Mouse (Mus musculus) liver, adult 2 months (tissue): ENCODE measurements around the gene Nfasc. TPM values are rescaled to one million over a fixed set of nuclear protein-coding genes. Genes with fewer than 3 reads are reported as not detected.
A peak's percentile ranks its signal among the peaks of the same experiment; 100 is the strongest.

Experiments used
- DNase-seq: peaks from one replicate; pipeline ENCODE4 v3.0.0-alpha.2; 2011; ENCODE audit warnings: low read depth, low spot score; ENCODE audit errors: extremely low read depth
- H3K27ac ChIP-seq: fragments of 200-500 bp; replicated peaks from 2 replicates; pipeline ENCODE4 v1.5.1; 2012; ENCODE audit warnings: low read depth, mild to moderate bottlenecking, control low read depth, inconsistent platforms, low read length; ENCODE audit not compliant: insufficient read depth
- H3K27me3 ChIP-seq: fragments of 200-500 bp; 2 replicates; pipeline ENCODE4 v1.6.1; 2012; ENCODE audit warnings: mild to moderate bottlenecking, moderate library complexity, low read length, inconsistent platforms; ENCODE audit not compliant: control insufficient read depth, insufficient read depth
- H3K36me3 ChIP-seq: fragments of 200-500 bp; 2 replicates; pipeline ENCODE4 v1.6.1; 2012; ENCODE audit warnings: low read length, inconsistent platforms; ENCODE audit not compliant: control insufficient read depth, insufficient read depth
- H3K4me1 ChIP-seq: fragments of 200-500 bp; 2 replicates; pipeline ENCODE4 v1.6.1; 2011; ENCODE audit warnings: low read length; ENCODE audit not compliant: control insufficient read depth, insufficient read depth
- H3K4me3 ChIP-seq: fragments of 200-500 bp; 2 replicates; pipeline ENCODE4 v1.5.1; 2011; ENCODE audit warnings: low read depth, mild to moderate bottlenecking, control low read depth, low read length, moderate library complexity; ENCODE audit not compliant: insufficient read depth
- H3K79me2 ChIP-seq: fragments of 200-500 bp; 2 replicates; pipeline ENCODE4 v1.6.1; 2012; ENCODE audit warnings: inconsistent platforms, mild to moderate bottlenecking, low read length, moderate library complexity; ENCODE audit not compliant: control insufficient read depth, insufficient read depth
- H3K9ac ChIP-seq: fragments of 200-500 bp; 2 replicates; pipeline ENCODE4 v1.6.1; 2012; ENCODE audit warnings: low read depth, mild to moderate bottlenecking, control low read depth, inconsistent platforms, low read length
- CTCF ChIP-seq: fragments of 200-500 bp; IDR thresholded peaks from 2 replicates; pipeline ENCODE4 v1.5.1; 2011; ENCODE audit warnings: low read depth, low read length, control low read depth
- POLR2A ChIP-seq: fragments of 200-500 bp; IDR thresholded peaks from 2 replicates; pipeline ENCODE4 v1.6.1; 2011; ENCODE audit warnings: low read length, control low read depth; ENCODE audit not compliant: insufficient read depth; ENCODE audit errors: extremely low read depth
- WGBS: fragments of 180-500 bp; shearing (Covaris S2); methylation state at CpG from one replicate; pipeline ENCODE4 v1.1.7; 2018; 5-methylcytosine and 5-hydroxymethylcytosine counted together
- polyA plus RNA-seq: library from polyadenylated mRNA; depleted of rRNA; stranded (reverse); fragments of >200 nt; gene quantifications from 2 replicates; pipeline ENCODE4 v1.2.3, GENCODE M21; 2012
- total RNA-seq: library from RNA; depleted of rRNA; stranded (reverse); fragments of >200 nt; gene quantifications from 2 replicates; pipeline ENCODE4 v1.2.3, GENCODE M21; 2014

The Nfasc gene
- total and polyA plus RNA-seq, 2 experiments: 0.09 to 0.11 TPM

DNA sequence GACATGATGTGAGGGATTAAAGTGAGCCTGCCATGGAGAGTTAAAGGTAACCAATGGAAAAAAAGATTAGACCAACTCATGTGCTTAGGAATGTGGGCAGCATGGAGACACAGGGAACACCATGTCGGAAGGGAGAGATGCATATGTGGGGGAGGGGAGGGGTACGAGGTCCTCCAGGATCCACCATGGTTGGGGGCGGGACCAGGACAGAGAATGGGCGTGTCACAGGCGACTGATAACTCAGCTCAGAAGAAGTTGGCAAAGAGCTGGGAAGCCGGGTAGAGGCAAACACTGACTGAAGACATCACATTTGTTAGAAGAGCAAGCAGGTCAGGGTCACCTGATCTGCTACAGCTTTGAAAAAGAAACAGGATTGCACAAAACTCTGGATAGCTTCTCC lies 176.7 kb downstream of the Nfasc start:
- Histone ChIP-seq H3K79me2 (no peaks in the 10 kb centered on the region), H3K27ac (no peak overlapping the region), H3K4me1 (no peaks in the 10 kb centered on the region), H3K27me3 (no peaks in the 10 kb centered on the region), H3K9ac (no peak overlapping the region), H3K4me3 (no peak overlapping the region), H3K36me3 (no peaks in the 10 kb centered on the region)
- TF ChIP-seq POLR2A (no peak), CTCF (no peak)
- DNase-seq: no peak
- WGBS: 29% methylated on average over 6 of the region's 6 CpGs

DNA sequence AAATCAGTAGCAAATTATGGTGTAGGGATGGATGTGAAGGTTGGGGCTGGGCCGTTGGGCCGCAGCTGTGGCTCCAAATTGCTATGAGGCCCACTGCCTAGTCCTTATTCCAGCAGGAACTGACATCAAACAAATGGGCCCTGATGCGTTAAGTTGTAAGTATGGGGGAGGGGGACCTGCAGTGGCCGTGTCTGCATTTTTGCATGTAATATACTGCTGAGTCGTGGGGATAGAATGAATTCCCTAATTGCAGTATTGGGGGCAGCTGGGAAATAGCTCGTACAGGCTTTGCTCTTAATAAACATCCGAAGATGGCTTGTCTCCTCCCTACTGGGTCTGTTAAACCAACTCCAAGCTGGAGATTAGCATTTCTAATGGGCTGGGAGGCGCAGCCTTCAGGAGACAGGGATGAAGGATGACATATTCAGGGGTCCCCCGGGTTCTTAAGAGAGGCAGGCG lies 179.2 kb downstream of the Nfasc start:
- no peaks in the 10 kb centered on the region for H3K79me2 ChIP-seq
- no peak overlapping the region for H3K9ac ChIP-seq
- TF ChIP-seq POLR2A: no peak
- TF ChIP-seq CTCF: no peak
- WGBS: 71% methylated on average over 10 of the region's 10 CpGs
- no peaks in the 10 kb centered on the region for H3K36me3 ChIP-seq
- H3K4me1 ChIP-seq: no peaks in the 10 kb centered on the region
- no peak for DNase-seq
- no peak overlapping the region for H3K4me3 ChIP-seq
- H3K27ac ChIP-seq: no peak overlapping the region
- no peaks in the 10 kb centered on the region for H3K27me3 ChIP-seq

DNA sequence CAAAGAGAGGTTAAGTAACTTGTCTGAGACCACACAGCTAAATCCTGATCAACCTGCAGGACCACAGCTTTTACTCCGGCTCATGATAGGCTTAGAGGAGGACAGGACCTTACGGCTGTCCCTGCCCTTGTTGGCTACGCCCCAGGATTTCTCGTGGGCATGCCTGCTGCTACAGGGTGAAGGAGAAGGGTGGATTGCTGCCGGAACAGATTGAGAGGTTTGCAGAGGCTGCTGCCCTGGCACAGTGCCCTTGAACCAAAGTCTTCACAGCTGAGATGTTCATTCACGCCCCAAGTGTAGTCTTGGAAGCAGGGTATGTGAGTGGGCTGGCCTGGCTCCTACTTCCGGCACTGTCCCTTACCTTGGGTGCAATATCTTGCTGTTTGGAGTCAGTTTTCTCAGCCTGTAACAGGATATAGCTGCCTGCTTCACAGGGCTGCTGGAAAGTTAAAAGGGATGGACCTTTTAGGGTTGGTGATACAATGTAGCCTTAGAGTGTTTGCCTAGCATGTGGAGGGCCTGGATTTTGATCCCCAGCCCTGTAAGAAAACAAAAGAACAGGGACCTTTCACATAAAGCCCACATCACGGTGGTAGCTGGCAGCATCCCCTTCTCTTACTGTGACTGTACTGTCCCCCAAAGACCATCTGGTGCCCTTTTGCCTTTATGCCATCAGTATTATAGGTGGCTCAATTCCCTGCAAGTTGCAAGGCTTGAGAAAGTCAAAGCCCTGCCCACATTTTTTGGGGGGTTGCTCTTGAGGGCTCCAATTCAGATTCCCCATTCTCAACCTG lies 180.5 kb downstream of the Nfasc start:
- Histone ChIP-seq H3K4me1 (no peaks in the 10 kb centered on the region), H3K27ac (no peak overlapping the region), H3K36me3 (no peaks in the 10 kb centered on the region), H3K4me3 (no peak overlapping the region), H3K79me2 (no peaks in the 10 kb centered on the region), H3K27me3 (no peaks in the 10 kb centered on the region), H3K9ac (no peak overlapping the region)
- 81% methylated on average over 8 of the region's 8 CpGs for WGBS
- TF ChIP-seq POLR2A: no peak
- no peak for TF ChIP-seq CTCF
- DNase-seq: no peak

DNA sequence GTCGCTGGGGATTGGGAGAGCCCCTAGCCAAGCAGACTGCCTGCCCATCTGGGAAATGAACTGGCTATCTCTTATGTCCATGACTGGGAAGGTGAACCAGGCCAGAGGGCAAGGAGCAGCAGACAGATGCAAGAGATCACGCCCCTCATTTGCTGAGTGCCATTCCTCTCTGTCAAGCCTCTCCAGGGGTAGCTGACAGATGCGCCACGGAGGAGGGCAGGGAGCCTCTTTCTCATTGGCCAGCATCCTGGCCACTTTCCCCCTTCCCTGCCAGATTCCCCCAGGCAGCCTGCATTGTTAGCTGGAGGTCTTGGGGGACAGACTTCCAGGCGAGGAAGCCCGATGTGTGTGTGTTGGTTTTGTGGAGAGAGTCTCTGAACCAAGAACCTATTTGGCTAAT lies 182.6 kb downstream of the Nfasc start:
- Histone ChIP-seq H3K4me3 (no peak overlapping the region), H3K36me3 (no peaks in the 10 kb centered on the region), H3K27ac (no peak overlapping the region), H3K79me2 (no peaks in the 10 kb centered on the region), H3K9ac (no peak overlapping the region), H3K27me3 (no peaks in the 10 kb centered on the region), H3K4me1 (no peaks in the 10 kb centered on the region)
- 69% methylated on average over 6 of the region's 6 CpGs for WGBS
- no peak for DNase-seq
- TF ChIP-seq CTCF (no peak), POLR2A (no peak)

DNA sequence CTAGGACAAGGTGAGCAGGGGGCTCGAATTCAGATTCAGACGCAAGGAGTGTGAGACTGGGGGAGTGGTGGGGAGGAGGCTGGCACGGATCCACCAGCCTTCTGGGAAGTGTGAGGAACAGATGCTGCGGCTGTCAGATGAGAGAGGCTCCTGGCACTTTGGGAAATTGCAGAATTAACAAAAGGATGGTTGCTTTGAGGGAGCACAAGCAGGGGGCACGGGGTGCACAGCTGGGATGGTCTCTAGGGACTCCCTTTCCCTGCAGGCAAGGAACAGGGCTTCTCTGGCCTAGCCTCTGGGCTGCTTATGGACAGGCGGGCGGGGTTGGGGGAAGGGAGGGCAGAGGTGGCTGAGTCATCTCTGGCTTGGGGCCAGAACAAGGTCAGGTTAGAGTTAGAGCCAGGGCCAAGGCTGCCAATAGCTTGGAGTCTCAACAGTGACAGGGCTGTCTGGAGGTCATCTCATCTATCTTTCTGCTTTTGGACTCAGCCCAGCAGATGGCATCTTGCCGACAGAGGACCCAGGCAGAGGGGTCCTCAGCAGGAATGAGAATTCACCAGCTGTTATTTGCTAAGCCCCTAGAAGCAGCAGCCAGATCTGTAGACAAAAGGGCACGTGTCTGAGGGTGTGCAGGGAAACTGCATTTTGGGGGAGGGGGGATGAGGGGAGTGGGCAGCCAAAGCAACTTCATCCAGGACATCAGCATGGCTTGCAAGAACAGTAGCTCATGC lies 183.5 kb downstream of the Nfasc start:
- Histone ChIP-seq H3K4me3 (no peak overlapping the region), H3K9ac (no peak overlapping the region), H3K27ac (no peak overlapping the region), H3K79me2 (no peaks in the 10 kb centered on the region), H3K36me3 (no peaks in the 10 kb centered on the region), H3K27me3 (no peaks in the 10 kb centered on the region), H3K4me1 (no peaks in the 10 kb centered on the region)
- peak; percentile 67 for DNase-seq
- WGBS: 24% methylated on average over 9 of the region's 9 CpGs
- TF ChIP-seq CTCF (no peak), POLR2A (no peak)

DNA sequence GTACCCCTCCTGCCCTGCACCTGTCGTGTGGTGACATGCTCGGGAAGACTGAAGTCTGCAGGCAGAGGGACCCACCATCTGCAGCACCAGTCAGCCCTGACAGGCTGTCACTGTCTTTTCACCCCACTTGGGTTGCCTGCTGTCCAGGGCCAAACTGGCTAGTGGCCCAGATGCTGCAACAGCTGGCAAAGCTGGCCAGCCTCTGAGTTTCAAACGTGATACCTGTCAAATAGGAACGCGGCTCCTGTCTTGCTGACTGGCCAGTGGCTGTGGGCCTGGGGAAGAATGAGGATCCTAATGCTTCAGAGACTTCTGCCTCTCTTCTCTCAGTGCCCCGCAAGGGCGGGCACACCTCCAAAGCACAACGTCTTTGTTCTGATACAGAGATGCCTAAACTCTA lies 197.8 kb downstream of the Nfasc start:
- Histone ChIP-seq H3K79me2 (no peaks in the 10 kb centered on the region), H3K27me3 (peaks cover 23% of the 10 kb centered on the region), H3K27ac (no peak overlapping the region), H3K36me3 (no peaks in the 10 kb centered on the region), H3K9ac (no peak overlapping the region), H3K4me3 (no peak overlapping the region), H3K4me1 (no peaks in the 10 kb centered on the region)
- DNase-seq: peak; percentile 53
- WGBS: 49% methylated on average over 8 of the region's 8 CpGs
- TF ChIP-seq CTCF: no peak
